Mouse (Mus musculus): Measurements from ENCODE around the gene Tec.

- no peak for TF ChIP-seq CTCF (IDR thresholded peaks at IDR 0.05; ENCODE audit: insufficient read depth, low read depth, low read length)
- TF ChIP-seq POLR2A (IDR thresholded peaks at IDR 0.05; ENCODE audit: insufficient read depth, low read depth, low read length), result no peak
These were observed 56.0 kb downstream of the Tec start for GRCm38 (mm10) chr5:72812328-72812727.

All from olfactory bulb, adult 2 months (tissue).